Mouse (Mus musculus) heart, adult 11 months (tissue): ENCODE data around the gene Plin2.
A peak's percentile ranks its signal among the peaks of the same experiment; 100 is the strongest.
"Not testable (repeated sequence)": the region's sequence is repeated elsewhere in the genome, so short reads cannot be mapped to it uniquely, and the experiment has no call there.

Experiments
- DNase-seq: peaks from one replicate; pipeline ENCODE4 v3.0.0; 2022

The Plin2 gene

GRCm38 (mm10) chr4:86683280-86683679 is 13.4 kb upstream of the Plin2 start:
- DNase-seq = peak; percentile 30

DNA sequence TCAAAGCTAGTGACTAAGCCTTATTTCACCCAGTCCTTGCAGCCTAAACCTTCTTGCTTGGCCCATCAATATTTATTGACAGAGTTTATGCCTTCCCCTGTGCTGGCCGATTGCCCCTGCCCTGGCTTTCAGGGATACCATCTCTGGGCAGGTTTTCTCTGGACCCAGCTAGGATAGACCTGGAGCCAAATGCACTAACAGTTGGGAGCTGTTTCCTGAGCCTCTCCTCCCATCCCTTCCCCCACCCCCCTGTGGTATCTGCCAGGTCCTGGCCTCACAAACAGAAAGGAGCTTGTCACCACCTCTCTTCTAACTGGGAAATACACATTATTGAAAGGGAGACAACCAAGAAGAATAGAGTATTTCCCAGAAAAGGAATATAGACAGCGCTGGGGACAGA is 12.0 kb upstream of the Plin2 start:
- DNase-seq = peak; percentile 81

DNA sequence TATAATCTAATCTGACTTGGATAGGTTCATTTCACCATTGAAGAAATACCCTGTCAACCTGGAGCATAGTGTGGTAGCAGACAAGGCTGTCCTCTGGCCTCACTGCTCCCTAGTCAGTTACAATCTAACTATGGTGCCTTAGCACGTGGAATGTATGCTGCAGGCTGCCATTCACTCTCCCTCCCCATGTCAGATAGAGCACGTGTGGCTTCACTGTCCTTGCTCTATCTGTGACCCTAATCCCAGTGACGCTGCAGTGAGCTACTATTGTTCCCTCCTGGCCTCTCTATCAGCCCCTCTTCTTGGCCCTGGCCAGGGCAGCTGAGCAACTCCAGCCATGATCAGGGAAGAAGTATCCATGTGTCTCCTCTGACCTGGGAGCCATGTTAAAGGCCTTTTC is 11.6 kb upstream of the Plin2 start:
- DNase-seq = peak; percentile 74

DNA sequence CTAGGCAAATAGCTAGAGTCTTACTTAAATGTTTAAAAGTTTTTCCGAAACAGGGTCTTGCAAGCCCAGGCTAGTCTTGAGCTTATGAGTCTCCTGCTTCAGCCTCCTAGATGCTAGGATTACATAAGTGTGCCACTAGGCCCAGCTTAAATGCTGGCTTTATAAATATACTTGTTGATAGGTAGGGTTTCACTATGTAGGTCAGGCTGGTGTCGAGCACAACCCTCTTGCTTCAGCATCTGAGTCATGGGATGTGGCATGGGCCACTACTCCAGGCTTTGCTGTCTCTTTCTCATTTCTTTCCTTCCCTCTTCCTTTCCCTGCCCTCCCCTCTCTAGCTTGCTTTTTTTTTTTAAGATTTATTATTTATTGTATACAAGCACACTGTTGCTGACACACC is 9.8 kb upstream of the Plin2 start:
- DNase-seq = peak; percentile 65

- DNase-seq = peak; percentile 37
Observed at GRCm38 (mm10) chr4:86676756-86677155, 6.9 kb upstream of the Plin2 start.

GRCm38 (mm10) chr4:86674739-86675138 is 4.9 kb upstream of the Plin2 start:
- DNase-seq = peak; percentile 30

DNA sequence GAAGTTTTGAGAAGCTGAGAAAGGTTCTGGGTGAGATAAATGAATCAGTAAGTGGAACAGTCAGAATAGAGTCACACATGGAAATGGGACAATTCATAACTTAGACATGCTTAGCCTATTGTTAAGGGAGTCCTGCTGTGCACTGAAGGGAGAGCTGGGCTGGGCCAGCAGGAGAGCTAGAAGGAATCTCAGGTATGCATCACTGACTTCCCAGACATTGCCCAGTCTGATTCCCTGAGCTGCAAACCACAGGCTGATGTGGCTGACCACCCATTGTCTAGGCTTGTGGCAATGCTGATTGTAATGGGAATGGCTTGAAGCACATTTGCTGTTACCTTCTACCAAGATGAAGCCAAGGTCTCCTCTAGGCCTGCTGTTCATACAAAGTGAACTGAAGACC is 4.3 kb upstream of the Plin2 start:
- peak; percentile 12 for DNase-seq

DNA sequence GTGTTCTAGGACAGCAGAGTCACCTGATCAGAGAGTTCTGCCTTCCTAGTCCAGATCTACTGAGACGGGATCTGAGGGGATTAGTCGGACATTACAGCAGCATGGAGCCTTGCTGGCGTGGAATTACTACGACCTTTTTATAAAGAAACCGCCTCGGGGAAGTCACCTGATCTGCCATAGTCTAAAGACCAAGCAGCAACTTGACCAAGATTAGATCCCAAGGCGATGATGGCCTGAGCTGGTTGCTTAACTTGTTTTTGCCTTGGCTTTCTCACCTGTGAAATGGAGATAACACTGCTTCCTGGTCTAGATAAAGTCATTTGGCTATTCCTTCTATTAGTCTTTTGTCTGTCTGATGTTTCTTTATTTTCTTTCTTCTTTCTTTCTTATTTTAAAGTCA is 2.6 kb upstream of the Plin2 start:
- peak; percentile 83 for DNase-seq

- peak; percentile 92 for DNase-seq
Observed at GRCm38 (mm10) chr4:86671803-86672202, 1.9 kb upstream of the Plin2 start.

DNA sequence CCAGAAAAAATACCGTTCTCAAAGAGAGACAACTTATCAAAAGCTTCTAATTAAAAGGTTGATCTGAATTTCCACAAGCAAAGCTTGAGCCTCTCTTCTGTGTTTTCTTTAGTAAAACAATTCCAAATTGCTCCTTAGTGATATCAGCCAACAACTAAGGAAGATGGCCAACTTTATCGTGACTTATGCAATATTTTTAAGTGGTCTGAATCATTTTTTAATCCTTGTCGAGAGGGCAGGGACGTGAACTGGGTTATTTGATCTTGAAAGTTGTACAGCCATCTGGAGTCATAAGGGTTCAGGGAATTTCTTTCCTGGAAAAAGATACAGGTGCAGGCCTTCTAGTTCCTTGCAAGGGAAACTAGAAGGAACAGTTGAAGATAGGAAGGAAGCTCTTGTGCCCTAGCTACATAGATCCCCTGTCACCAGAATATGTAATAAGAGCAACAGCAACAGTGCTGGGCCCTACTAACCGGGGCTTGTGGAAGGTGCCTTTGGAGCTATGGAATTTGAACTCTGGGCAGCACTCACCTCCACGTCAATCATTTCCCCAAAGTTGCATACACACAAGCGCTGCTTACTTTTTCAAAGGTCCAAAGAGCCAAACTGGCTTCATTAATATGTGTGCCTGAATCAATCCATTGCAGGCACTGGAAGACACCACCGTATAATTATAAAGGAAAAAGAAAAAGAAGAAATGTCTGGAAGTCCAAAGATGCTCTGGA is 884 bp upstream of the Plin2 start:
- DNase-seq = peak; percentile 73

- DNase-seq = peak; percentile 96
Observed at GRCm38 (mm10) chr4:86669241-86669753, 563 bp downstream of the Plin2 start.

DNA sequence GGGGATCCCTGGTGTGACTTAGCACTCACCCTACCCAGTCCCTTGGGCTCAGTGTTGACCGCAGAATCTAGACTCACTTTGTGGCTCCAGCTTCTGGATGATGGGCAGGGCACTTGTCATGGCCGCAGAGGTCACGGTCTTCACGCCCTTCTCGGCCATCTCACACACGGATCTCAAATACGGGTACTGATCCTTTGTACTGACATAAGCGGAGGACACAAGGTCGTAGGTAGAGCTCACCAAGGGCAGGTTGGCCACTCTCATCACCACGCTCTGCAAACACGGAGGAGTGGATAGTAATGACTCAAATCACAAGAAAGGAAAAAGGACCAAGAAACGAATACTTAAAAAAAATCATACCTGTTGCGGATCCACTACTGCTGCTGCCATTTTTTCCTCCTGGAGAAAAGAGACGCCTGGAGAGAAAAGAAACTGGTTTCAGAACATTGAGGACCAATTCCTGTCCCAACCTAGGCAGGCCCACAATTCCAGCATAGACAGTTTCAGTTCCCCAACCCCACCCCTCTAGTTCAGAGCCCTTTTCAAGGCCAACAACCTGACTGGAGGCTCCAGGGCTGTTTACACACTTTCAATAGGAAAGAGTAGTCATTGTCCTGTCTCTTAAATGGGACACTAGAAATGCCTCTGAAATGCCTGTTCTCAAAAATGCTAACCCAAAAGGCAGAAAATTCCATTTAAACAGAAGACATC is 1.4 kb downstream of the Plin2 start:
- peak; percentile 88 for DNase-seq

DNA sequence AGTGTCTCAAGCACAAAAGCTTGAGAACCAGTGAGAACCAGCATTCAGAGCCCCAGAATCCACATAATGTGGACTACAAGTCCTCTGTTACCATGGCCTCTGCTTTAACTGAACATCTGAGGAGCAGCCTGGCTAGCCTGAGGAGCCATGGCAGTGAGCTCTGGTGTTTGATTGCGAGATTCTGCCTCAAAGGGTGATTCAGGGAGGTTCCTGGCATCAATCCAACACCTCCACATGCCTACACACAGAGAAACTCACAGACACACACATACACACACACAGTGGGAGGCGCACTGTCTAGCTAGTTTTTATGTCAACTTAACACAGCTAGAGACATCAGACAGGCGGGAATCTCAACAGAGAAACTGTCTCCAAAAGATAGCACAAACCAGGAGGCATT is 4.3 kb downstream of the Plin2 start:
- DNase-seq = no peak

- no peak for DNase-seq
Observed at GRCm38 (mm10) chr4:86663919-86664318, 5.9 kb downstream of the Plin2 start.

DNA sequence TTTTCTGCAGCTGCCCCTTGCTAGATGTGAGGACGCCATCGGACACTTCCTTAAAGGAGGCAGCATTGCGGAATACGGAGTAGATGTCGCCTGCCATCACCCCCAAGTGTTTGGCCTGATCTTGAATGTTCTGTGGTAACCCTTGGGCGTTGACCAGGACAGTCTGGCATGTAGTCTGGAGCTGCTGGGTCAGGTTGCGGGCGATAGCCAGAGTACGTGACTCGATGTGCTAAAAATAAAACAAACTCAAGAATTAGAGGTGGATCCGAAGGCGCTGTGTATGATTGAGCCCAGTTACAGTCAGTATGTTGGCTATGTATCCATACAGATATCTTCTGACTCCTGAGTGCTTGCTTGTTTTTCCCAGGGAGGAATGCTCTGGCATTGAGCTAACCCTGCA is 12.7 kb downstream of the Plin2 start:
- peak; percentile 96 for DNase-seq

- not testable (repeated sequence) for DNase-seq
Observed at GRCm38 (mm10) chr4:86656410-86656809, 13.4 kb downstream of the Plin2 start.

- peak; percentile 90 for DNase-seq
Observed at GRCm38 (mm10) chr4:86651686-86652384, 18.0 kb downstream of the Plin2 start.

GRCm38 (mm10) chr4:86648394-86648793 is 21.5 kb downstream of the Plin2 start:
- DNase-seq = peak; percentile 94

GRCm38 (mm10) chr4:86637561-86637960 is 32.3 kb downstream of the Plin2 start:
- not testable (repeated sequence) for DNase-seq

DNA sequence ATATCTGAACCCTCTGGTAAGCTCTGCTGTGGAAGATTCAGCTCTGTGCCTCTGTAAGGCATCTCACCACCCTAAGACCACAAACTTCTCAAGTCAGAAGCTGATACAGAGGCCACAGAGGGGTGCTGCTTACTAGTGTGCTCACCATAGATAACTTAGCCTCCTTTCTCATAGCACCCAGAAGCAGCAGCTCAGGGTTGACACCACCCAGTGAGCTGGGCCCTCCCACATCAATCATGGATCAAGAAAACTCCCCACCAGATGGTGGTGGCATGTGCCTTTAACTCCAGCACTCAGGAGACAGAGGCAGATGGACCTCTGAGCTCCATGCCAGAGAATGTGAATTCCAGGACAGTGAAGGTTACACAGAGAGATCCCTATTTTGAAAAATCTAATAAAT is 35.0 kb downstream of the Plin2 start:
- not testable (repeated sequence) for DNase-seq

GRCm38 (mm10) chr4:86634312-86634711 is 35.5 kb downstream of the Plin2 start:
- not testable (repeated sequence) for DNase-seq

DNA sequence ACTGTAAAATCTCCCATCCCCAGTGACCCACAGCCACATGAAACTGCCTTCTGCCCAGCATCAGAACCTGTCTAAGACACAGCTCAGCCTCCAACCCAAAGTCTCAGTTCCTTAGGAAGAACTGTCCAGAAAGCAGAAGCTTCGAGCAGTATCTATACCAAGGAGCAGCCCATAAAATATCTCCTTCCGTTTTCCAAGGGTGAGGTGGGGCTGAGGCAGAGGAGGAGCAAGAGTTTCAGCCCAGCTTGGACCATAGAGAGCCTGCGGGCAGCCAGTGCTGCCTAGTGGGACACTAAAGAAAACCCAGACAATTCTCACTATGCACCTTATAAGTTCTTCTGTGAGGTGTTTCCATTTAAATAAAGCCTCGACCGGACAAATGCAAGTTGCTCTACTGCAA is 37.3 kb downstream of the Plin2 start:
- not testable (repeated sequence) for DNase-seq

DNA sequence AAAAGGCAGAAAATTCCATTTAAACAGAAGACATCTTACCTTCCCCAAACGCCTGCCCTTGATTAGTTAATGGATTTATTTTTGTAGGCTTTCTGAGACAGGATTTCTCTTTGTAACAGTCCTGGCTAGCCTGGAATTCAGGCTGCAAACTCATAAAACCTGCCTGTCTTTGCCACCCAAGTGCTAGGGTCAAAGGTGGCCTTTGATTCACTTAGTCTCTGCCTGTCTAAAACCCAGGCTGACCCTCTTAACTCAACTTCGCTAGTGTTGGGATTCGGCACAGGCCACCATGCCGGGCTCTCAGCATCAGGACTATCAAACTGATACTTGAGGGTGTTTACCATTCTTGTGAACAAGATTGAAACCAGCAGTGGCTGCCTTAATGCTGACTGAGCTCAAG is 38.0 kb downstream of the Plin2 start:
- DNase-seq = no peak

DNA sequence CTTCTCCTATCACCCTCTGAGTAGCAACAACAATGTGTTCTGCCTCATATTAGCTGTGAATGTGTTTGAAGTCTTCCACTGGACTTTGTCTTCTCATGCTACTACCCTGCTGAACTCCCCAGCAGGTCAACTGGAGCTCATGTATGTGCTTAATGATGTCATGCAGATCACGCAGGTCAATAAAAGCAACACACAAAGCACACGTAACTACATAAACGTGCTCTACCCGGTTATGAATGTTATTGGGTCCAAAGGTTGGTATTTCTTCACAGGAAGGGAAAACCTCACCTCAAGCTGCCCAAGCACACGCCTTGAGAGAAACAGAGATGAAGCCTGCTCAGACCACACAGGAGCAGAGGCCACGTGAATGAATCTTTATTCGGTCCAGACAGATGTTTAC is 43.4 kb downstream of the Plin2 start:
- peak; percentile 67 for DNase-seq
